Mouse (Mus musculus): ENCODE data around the gene Gorasp1.

Gene Gorasp1

GRCm38 (mm10) chr9:119972582-119972981 lies 35.2 kb upstream of the Gorasp1 start:
- DNase-seq (ENCODE audit: low read depth, low spot score), result no peak

DNA sequence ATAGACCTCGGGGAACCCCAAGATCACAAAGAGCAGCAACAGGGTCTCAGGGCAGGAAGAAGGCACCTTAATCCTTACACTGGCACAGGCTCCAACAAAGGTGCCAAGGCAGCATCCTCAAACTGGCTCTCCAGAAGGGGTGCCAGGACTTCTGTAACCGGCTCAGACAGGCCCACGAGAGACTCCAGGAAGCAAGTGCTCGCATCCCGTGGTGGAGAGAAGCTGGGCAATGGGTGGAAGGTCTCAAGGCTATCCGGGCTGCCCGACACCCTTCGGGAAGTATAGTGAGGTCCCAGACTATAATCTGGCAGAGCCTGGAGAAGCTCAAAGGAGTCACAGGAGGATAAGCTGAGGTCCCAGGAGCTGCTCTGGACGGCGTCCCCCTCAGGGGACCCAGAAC lies 34.8 kb upstream of the Gorasp1 start:
- no peak for DNase-seq (ENCODE audit: low read depth, low spot score)

DNA sequence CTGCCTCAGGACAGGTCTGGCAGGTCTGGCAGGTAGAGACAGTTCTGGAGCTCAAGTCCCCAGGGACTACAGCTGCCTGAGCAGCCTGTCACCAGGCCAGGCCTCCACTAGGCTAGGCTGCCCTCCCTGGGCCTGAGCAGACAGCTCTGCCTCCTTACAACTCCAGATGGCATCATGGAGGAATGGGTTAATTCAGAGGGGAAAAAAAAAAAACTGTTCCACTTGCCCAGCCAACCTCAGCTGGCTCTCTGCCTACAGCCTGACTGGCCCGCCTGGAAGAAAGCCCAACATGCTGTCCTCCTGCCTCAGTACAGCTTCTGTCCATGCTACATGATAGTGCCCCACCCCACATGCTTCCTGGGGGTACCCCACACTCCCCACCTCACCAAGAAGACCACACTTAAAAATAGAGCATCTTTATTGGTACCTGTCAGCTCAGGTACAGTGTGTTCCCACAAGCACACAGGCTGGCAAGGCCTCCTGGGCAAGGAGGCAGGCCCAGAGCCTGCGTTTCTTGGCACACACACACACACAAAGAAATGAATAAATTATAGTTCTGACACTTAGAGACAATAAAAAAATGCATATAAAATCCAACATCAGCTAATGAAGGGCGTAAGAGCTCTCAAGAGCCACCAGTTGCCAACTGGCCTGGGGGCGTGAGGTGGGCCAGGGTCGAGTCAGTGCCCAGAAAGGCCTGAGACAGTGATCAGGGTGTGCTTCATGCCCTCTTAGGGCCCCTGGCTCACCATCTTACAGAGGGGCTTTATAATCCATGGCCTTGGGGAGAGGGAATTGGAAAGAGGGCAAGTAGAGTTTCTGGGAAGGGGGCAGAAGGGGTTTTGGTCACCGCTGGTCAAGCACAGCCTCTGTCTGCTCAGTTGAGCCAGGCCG lies 33.6 kb upstream of the Gorasp1 start:
- DNase-seq (ENCODE audit: low read depth, low spot score), result no peak

DNA sequence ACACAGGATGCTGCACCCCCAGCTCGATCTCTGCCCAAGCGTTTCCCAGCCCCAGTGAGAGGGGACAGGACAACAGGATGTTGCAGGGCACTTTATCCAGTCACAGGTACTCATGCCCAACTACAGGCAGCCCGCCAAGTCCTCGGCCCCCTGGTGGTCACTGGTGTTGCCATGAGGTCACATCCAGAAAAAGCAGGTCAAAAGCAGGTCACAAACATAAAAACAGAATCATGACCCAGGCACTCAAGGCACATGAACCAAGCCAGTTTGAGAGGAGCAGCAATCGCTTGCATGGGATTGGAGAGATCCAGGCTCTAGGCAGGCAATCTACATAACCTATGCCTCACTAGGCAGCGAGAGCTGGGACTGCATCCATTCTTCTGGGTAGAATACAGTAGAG lies 32.9 kb upstream of the Gorasp1 start:
- DNase-seq (ENCODE audit: low read depth, low spot score), result peak; percentile 52

DNA sequence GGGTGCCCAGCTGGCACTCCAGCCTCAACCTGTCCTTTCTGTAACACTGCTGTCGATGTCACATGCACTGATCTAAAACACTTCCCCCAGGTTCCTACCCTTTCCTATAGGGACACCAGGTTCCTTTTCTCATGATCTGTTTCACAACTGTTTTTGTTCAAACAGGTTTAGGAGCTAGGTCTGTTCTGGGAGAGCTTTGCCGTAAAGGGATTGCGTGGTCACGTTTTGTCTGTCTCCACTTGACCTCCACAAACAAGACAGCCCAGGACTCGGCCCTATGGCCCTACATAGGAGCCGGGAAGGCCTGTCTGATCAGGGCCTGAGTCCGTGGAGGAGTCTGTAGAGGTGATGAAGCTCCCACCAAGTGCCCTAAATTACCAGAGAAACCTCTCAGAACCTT lies 32.4 kb upstream of the Gorasp1 start:
- no peak for DNase-seq (ENCODE audit: low read depth, low spot score)

- DNase-seq (ENCODE audit: low read depth, low spot score), result no peak
These were observed 29.0 kb upstream of the Gorasp1 start for GRCm38 (mm10) chr9:119966221-119966910.

DNA sequence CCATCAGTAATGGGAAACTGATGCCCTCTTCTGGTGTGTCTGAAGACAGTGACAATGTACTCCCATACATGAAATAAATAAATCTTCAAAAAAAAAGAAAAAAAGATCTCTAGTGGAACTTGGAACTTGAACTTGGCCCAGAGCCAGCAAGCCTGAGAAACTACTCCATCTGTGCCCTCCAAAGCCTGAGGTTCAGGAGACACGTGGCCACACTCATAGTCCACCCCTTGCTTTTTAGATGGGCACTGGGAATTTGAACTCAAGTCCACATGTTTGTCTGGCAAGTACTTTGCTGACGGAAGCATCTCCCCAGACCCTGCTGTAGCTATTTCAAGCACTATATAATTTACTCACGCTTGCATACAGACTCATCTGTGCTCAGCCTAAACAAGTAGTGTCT lies 27.8 kb upstream of the Gorasp1 start:
- no peak for DNase-seq (ENCODE audit: low read depth, low spot score)

DNA sequence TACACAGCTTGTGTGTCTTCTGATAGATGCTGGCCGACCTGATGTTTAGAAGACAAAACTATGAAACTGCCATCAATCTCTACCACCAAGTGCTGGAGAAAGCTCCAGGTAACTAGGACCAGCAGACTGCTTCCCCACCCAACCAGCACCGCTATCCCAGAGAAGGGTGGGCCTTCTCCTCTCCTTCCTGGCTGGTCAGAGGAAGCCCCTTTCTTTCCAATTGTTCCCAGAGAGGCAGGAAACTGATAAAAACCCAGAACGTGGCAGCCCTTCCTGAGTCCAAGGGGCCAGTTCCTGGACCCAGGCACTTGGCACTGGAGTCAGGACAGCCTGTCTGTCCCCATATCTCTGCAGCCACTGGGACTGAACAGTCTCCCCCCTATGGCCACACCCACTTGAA lies 26.8 kb upstream of the Gorasp1 start:
- no peak for DNase-seq (ENCODE audit: low read depth, low spot score)

DNA sequence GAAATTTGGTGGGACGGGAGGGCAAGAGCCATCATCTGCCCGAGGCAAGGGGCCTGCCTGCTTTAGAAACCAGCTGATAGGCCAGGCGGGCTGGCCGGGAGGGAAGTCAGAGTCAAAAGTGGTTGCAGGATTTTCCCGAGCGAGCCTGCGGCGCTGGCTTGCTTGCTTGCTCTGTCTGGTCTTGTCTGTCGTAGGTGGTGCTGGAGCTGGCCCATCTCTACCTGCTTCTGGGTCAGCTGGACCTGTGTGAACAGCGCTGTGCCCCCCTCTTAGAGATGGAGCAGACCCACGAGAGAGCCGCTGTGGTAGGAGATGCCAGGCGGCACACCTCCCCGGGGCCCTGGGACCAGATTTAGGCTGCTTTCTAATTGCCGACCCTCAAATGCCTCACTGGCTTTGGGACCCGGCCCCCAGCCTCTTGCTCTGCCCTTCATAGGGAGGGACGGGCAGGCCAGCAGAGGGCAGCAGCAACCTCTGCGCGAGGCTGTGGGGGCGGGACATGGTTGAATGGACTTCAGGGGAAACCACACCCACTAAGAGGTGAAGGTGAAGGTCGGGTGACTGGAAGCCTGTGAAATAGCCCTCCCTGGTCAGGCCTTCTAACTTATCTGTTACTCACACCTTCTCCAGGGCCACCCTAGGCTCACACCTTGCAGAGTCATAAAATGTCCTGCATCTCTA lies 25.8 kb upstream of the Gorasp1 start:
- DNase-seq (ENCODE audit: low read depth, low spot score), result peak; percentile 91

GRCm38 (mm10) chr9:119962216-119962615 lies 24.9 kb upstream of the Gorasp1 start:
- peak; percentile 58 for DNase-seq (ENCODE audit: low read depth, low spot score)

DNA sequence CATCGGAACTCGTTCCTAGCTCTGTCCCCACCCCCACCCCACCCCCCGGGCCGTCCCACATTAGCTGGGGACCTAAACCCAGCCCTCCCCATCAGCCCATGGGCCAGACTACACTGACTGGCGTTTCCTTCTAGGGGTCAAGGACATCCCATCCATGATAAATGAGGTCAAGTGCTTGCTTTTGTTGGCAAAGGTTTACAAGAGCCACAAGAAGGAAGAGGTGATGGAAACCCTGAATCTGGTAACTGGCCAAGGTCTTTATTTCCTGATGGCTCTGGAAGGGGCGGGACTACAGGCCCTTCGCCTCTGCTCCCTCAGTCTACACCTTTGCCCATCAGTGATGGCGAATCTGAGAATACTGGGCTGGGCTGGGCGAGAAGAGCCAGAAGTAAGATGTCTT lies 21.5 kb upstream of the Gorasp1 start:
- peak; percentile 76 for DNase-seq (ENCODE audit: low read depth, low spot score)

- no peak for DNase-seq (ENCODE audit: low read depth, low spot score)
These were observed 14.0 kb upstream of the Gorasp1 start for GRCm38 (mm10) chr9:119951388-119951787.

DNA sequence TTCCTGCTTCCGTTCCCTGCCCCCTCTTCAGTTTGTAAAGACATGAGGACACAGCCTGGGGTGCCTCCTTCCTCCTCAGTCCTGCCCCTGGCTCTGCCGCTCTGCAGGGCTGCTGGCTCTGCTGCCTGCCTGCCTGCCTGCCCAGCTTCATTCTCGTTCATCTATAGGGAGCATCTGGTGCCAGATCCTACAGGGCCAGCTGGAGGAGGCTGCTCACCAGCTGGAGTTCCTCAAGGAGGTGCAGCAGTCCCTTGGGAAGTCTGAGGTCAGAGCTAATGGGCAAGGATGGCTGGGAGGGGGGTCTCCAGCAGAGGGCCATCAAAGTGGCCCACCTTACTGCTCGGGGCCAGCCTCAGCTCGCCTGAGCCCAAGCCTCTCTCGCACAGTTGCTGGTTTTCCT lies 13.1 kb upstream of the Gorasp1 start:
- DNase-seq (ENCODE audit: low read depth, low spot score), result no peak

- no peak for DNase-seq (ENCODE audit: low read depth, low spot score)
These were observed 11.4 kb upstream of the Gorasp1 start for GRCm38 (mm10) chr9:119948804-119949203.

- DNase-seq (ENCODE audit: low read depth, low spot score), result peak; percentile 77
These were observed 8.0 kb upstream of the Gorasp1 start for GRCm38 (mm10) chr9:119945173-119945900.

DNA sequence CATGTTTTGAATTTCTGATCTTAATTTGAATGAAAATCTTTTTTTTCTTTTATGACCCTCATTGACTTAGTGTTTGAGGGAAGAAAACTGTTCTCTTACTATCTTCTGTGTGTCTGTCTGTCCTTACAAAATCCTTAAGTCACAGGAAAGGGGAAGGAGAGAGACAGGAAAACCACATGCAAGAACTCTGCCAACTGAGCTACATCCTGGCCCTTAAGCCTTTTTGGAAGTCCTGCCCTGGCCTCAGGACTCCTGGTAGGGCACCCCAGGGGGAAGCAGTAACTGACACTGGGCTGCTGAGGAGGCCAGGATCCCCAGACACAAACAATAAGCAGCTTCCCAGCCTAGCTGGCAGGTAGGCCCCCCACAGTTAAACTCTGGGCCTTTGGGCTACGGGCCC lies 6.0 kb upstream of the Gorasp1 start:
- DNase-seq (ENCODE audit: low read depth, low spot score), result no peak

DNA sequence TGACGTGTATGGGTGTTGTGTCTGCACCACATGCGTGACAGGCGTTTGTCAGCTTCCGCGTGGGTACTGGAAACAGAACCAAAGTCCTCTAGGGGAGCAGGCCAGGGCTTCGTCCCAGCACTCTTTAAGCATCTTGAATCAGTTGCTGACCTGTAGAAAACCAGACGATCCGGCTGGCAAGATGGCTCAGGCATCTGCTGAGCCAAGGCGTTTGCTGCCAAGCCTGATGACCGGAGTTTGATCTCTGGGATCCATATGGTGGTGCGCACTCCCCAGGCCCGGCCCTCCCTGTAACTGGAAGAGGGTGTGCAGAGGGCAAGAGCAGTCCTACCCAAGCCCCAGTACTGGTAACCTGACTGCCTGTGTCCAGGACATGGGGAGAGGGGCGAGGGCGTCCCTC lies 4.5 kb upstream of the Gorasp1 start:
- no peak for DNase-seq (ENCODE audit: low read depth, low spot score)

- no peak for DNase-seq (ENCODE audit: low read depth, low spot score)
These were observed 4.0 kb upstream of the Gorasp1 start for GRCm38 (mm10) chr9:119941407-119941806.

- no peak for DNase-seq (ENCODE audit: low read depth, low spot score)
These were observed 2.3 kb upstream of the Gorasp1 start for GRCm38 (mm10) chr9:119939646-119940045.

DNA sequence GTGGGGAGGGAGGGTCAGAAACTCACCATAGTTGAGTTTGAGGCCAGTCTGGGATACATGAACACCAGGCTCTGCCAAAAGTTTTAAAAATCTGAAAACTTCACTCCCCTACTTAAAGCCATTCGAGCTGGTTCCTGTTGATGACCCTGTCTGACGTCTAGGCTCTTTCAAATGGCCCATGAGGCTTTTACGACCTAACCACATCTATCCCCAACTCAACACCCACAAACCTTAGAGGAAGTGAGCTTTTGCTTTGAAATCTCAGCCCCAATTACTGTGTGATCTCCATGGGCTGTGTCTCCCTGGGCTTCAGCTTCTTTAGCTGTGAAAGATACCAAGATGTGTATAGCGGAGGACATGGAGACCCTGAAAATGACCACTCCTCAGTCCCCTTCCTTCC lies 1.1 kb upstream of the Gorasp1 start:
- no peak for DNase-seq (ENCODE audit: low read depth, low spot score)

DNA sequence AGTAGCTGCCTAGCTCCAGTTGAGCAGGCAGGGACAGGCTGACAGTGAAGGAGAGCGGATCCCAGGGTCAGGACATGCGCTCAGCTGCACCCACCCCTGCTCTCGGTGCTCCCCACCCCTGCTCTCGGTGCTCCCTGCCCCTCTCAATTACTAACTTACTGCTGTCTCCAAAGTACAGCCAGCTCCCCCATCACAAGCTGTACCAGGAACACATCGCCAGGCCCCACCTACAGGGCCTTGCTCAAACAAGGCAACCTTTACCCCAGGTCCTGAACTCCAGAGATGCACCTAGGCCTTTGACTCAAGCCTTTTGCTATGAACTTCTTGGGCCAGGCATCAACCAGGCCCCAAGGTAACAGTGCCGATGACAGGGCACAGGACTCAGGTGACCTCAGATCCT lies 3.7 kb downstream of the Gorasp1 start:
- no peak for DNase-seq (ENCODE audit: low read depth, low spot score)

DNA sequence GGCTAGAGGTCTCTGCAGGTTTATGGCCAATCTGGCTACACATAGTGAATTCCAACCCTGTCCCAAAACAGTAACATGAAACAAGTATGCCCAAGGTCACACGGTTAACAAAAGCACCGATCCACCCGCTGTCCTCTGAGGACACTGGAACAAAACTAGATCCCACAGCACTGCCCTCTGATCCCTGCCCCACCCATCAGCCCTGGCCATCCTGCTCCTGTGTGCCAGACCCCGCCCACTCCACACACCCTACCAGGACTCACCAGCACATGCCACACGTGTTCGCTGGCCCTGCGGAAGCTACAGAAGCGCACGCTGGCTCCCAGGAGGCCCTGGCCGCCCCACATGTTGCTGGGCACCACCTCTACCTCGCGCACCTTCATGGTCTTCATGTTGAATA lies 5.0 kb downstream of the Gorasp1 start:
- DNase-seq (ENCODE audit: low read depth, low spot score), result no peak

Data from ES-CJ7 (cell line).